ENCODE assay signal across 8 mouse cellular contexts in the genomic region with DNA sequence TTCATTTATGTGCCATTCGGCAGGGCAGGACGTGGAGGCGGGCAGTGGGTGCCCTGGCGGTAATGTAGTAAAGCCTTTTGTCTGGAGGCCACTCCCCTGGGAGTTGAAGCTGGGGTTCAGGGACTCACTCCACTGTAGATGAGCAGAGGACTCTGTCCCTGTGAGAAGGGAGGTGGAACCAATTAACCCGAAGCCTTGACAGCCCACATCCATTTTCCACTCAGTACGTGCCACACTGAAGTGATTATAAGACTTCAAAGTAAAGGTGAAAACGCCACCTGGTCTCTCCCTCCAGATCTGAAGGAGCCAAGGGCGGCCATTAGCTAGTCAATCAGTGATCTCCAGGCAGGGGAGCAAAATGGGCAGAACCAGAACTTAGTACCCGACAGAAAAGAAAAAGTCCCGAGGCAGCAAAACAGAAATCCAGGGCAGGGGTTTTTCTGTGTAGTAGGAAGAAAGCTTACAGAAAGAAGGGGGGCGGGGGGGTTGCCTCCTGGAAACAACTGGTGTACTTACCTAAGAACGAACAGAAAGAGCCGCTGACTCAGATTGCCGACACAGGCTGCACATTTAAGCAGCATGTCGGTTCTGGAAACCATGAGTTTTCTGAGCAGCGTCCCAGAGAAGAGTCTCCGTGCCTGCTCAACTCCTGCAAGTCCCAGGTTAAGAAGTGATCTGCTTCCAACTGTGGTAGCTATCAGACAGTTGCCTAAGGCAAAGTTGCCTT. TPM values are rescaled to one million over a fixed set of nuclear protein-coding genes. Genes with fewer than 3 reads are reported as not detected.
DNase-seq lines count a peak whose midpoint lies in the region; ATAC-seq lines count a peak whose summit lies in the region.

A gene (minus strand): TSS at position 677 of the 727 bp plus-strand sequence.

- H3K27me3 ChIP-seq in forebrain, embryonic 15.5 days: peaks cover 19% of the 10 kb centered on the region; the same call in 1 of the 2 replicates
- peaks cover 25% of the 10 kb centered on the region for H3K27me3 ChIP-seq in hindbrain, embryonic 14.5 days (ENCODE audit: control insufficient read depth, insufficient read depth, low read length)
- peaks cover 20% of the 10 kb centered on the region for H3K27me3 ChIP-seq in midbrain, embryonic 16.5 days (ENCODE audit: control insufficient read depth, insufficient read depth, low read depth, low read length)

- intact Hi-C loops in left cerebral cortex, postnatal 14 days (cut with DNase I): no loop called here

- no peak within 1 kb of the TSS for H3K9ac ChIP-seq in forebrain, embryonic 15.5 days (replicated peaks)
- H3K9ac ChIP-seq in hindbrain, embryonic 14.5 days: peak within 1 kb of the TSS; percentile 85; the same call in 1 of the 2 replicates
- no peak within 1 kb of the TSS for H3K9ac ChIP-seq in midbrain, embryonic 16.5 days (ENCODE audit: low read depth, low read length)

- H3K4me1 ChIP-seq in forebrain, embryonic 15.5 days: peaks cover 32% of the 10 kb centered on the region
- peaks cover 26% of the 10 kb centered on the region for H3K4me1 ChIP-seq in hindbrain, embryonic 14.5 days (replicated peaks; ENCODE audit: control insufficient read depth, insufficient read depth, low read length)
- H3K4me1 ChIP-seq in midbrain, embryonic 16.5 days (ENCODE audit: control insufficient read depth, insufficient read depth, low read length): peaks cover 29% of the 10 kb centered on the region

- H3K36me3 ChIP-seq in forebrain, embryonic 15.5 days: no peaks in the 10 kb centered on the region
- no peaks in the 10 kb centered on the region for H3K36me3 ChIP-seq in hindbrain, embryonic 14.5 days (replicated peaks; ENCODE audit: control insufficient read depth, insufficient read depth)
- H3K36me3 ChIP-seq in midbrain, embryonic 16.5 days (ENCODE audit: control insufficient read depth, insufficient read depth, low read length): no peaks in the 10 kb centered on the region

- H3K9me3 ChIP-seq in forebrain, embryonic 15.5 days: no peaks in the 10 kb centered on the region
- no peaks in the 10 kb centered on the region for H3K9me3 ChIP-seq in hindbrain, embryonic 14.5 days (ENCODE audit: control insufficient read depth, low read length)
- H3K9me3 ChIP-seq in midbrain, embryonic 16.5 days (replicated peaks; ENCODE audit: control insufficient read depth, low read length, poor library complexity, severe bottlenecking): no peaks in the 10 kb centered on the region

- 29% methylated on average over 17 of the region's 17 CpGs for WGBS in forebrain, embryonic 15.5 days
- 32% methylated on average over 17 of the region's 17 CpGs for WGBS in hindbrain, embryonic 14.5 days
- 30% methylated on average over 17 of the region's 17 CpGs for WGBS in midbrain, embryonic 16.5 days

- peak; percentile 58 for DNase-seq in CD4-positive helper T cell, adult 2 months (ENCODE audit: low read depth, low spot score)
- peak; percentile 46 for DNase-seq in adrenal gland, adult 2 months
- peak; percentile 25 for DNase-seq in hindbrain, embryonic 14.5 days (ENCODE audit: low spot score)
- DNase-seq in left cerebral cortex, postnatal 14 days (ENCODE audit: low spot score in 2 of 2): no peak
- DNase-seq in right cerebral cortex, adult 2 months (ENCODE audit: low spot score in 2 of 2): no peak
- no peak for DNase-seq in ovary, postnatal 10 days (ENCODE audit: low spot score)

- no peak for ATAC-seq in forebrain, embryonic 15.5 days (replicated peaks)
- no peak for ATAC-seq in hindbrain, embryonic 14.5 days (ENCODE audit: low FRiP score)
- no peak for ATAC-seq in midbrain, embryonic 16.5 days

- H3K4me3 ChIP-seq in forebrain, embryonic 15.5 days: peak within 1 kb of the TSS; percentile 77
- H3K4me3 ChIP-seq in hindbrain, embryonic 14.5 days (replicated peaks; ENCODE audit: low read length): peak within 1 kb of the TSS; percentile 98
- H3K4me3 ChIP-seq in midbrain, embryonic 16.5 days (ENCODE audit: low read depth, low read length): peak within 1 kb of the TSS; percentile 97

- no peak within 1 kb of the TSS for H3K27ac ChIP-seq in forebrain, embryonic 15.5 days (replicated peaks)
- no peak within 1 kb of the TSS for H3K27ac ChIP-seq in hindbrain, embryonic 14.5 days
- no peak within 1 kb of the TSS for H3K27ac ChIP-seq in midbrain, embryonic 16.5 days (ENCODE audit: low read length)

- H3K4me2 ChIP-seq in forebrain, embryonic 15.5 days (replicated peaks): peak within 1 kb of the TSS; percentile 91
- peak within 1 kb of the TSS; percentile 96 for H3K4me2 ChIP-seq in hindbrain, embryonic 14.5 days (replicated peaks)
- peak within 1 kb of the TSS; percentile 92 for H3K4me2 ChIP-seq in midbrain, embryonic 16.5 days (ENCODE audit: low read length)

RNA-seq across cellular contexts. Expression of the gene that starts here (rescaled TPM):
- 100 to 1,000 TPM; 116 to 132 TPM for total RNA-seq in adrenal gland, adult 2 months (2021)
- polyA plus RNA-seq in adrenal gland, adult 2 months (2012; rRNA removed): 55.2 and 65.0 TPM in 2 replicates
- polyA plus RNA-seq in forebrain, embryonic 15.5 days (2015; fragmentation: Nextera tagmentation; extraction: Ambion mirVana): 22.2 and 23.5 TPM in 2 replicates
- polyA plus RNA-seq in hindbrain, embryonic 14.5 days (2014; fragmentation: Nextera tagmentation; extraction: Ambion mirVana): 18.5 and 18.6 TPM in 2 replicates
- 10 to 100 TPM; 55.7 to 56.8 TPM for total RNA-seq in left cerebral cortex, postnatal 14 days (2021)
- 23.7 and 24.8 TPM in 2 replicates for polyA plus RNA-seq in midbrain, embryonic 16.5 days (2015; fragmentation: Nextera tagmentation; extraction: Ambion mirVana)

Comparison
In these comparisons a context has a peak if more than half of its experiments do, and no peak if none do; other contexts are left out.
1. DNase-seq: peak in CD4-positive helper T cell, adult 2 months (single experiment), adrenal gland, adult 2 months (single experiment) and hindbrain, embryonic 14.5 days (single experiment); none in left cerebral cortex, postnatal 14 days (0 of 2), right cerebral cortex, adult 2 months (0 of 2) and ovary, postnatal 10 days (single experiment).
2. Peak in every context shown above with its lines, with median percentiles within 50 percentile points of each other: H3K4me2 ChIP-seq and H3K4me3 ChIP-seq.